Mouse (Mus musculus) G1E-ER4 (cell line): ENCODE measurements around the gene Tmem37. TPM values are rescaled to one million over a fixed set of nuclear protein-coding genes. Genes with fewer than 3 reads are reported as not detected.

Experiments
- GATA1 ChIP-seq: IDR thresholded peaks from one replicate; pipeline ENCODE4 v1.8.0; 2012; ENCODE audit warnings: low read length, inconsistent platforms
- polyA plus RNA-seq: library from polyadenylated mRNA; stranded (reverse); fragments of >175 nt; gene quantifications from 2 replicates; pipeline ENCODE4 v1.2.3, GENCODE M21; 2012

Tmem37 gene
- polyA plus RNA-seq, 1 experiment, result not detected

- TF ChIP-seq GATA1, result no peak
Observed at GRCm38 (mm10) chr1:120074307-120074702, 431 bp upstream of the Tmem37 start.

GRCm38 (mm10) chr1:120072900-120073299 is 974 bp downstream of the Tmem37 start:
- TF ChIP-seq GATA1, result no peak

- TF ChIP-seq GATA1, result no peak
Observed at GRCm38 (mm10) chr1:120071133-120071532, 2.7 kb downstream of the Tmem37 start.

- TF ChIP-seq GATA1, result no peak
Observed at GRCm38 (mm10) chr1:120070168-120070567, 3.7 kb downstream of the Tmem37 start.

GRCm38 (mm10) chr1:120069120-120069519 is 4.8 kb downstream of the Tmem37 start:
- no peak for TF ChIP-seq GATA1

GRCm38 (mm10) chr1:120066625-120067024 is 7.2 kb downstream of the Tmem37 start:
- no peak for TF ChIP-seq GATA1

GRCm38 (mm10) chr1:120066159-120066558 is 7.7 kb downstream of the Tmem37 start:
- no peak for TF ChIP-seq GATA1

- TF ChIP-seq GATA1, result no peak
Observed at GRCm38 (mm10) chr1:120064036-120064682, 9.7 kb downstream of the Tmem37 start.

GRCm38 (mm10) chr1:120062231-120062630 is 11.6 kb downstream of the Tmem37 start:
- TF ChIP-seq GATA1, result no peak

- no peak for TF ChIP-seq GATA1
Observed at GRCm38 (mm10) chr1:120060687-120061086, 13.2 kb downstream of the Tmem37 start.

- no peak for TF ChIP-seq GATA1
Observed at GRCm38 (mm10) chr1:120057674-120058430, 16.0 kb downstream of the Tmem37 start.

GRCm38 (mm10) chr1:120057044-120057443 is 16.8 kb downstream of the Tmem37 start:
- no peak for TF ChIP-seq GATA1

GRCm38 (mm10) chr1:120056236-120056635 is 17.6 kb downstream of the Tmem37 start:
- no peak for TF ChIP-seq GATA1

- TF ChIP-seq GATA1, result no peak
Observed at GRCm38 (mm10) chr1:120055475-120055874, 18.4 kb downstream of the Tmem37 start.

- no peak for TF ChIP-seq GATA1
Observed at GRCm38 (mm10) chr1:120054997-120055396, 18.9 kb downstream of the Tmem37 start.

- TF ChIP-seq GATA1, result no peak
Observed at GRCm38 (mm10) chr1:120051070-120051469, 22.8 kb downstream of the Tmem37 start.

GRCm38 (mm10) chr1:120047325-120047724 is 26.5 kb downstream of the Tmem37 start:
- no peak for TF ChIP-seq GATA1
